Mouse (Mus musculus) heart, embryonic 11.5 days (tissue): ENCODE data around the gene Ddx31. TPM values are rescaled to one million over a fixed set of nuclear protein-coding genes. Genes with fewer than 3 reads are reported as not detected.

Experiments used
- ATAC-seq: fragments of 200-750 bp; cut with Nextera tagmentation; replicated peaks from 2 replicates; pipeline ENCODE4 v1.8.0; 2017; ENCODE audit warnings: moderate library complexity; ENCODE audit not compliant: insufficient number of reproducible peaks, low FRiP score, low TSS enrichment
- H3K27ac ChIP-seq: fragments of 300-500 bp; sonication (generic); 2 replicates; pipeline ENCODE4 v1.5.1; 2014; ENCODE audit warnings: mild to moderate bottlenecking, low read depth, low read length
- H3K27me3 ChIP-seq: fragments of 300-500 bp; sonication (generic); 2 replicates; pipeline ENCODE4 v1.6.1; 2014; ENCODE audit warnings: mild to moderate bottlenecking, low read length, mixed read lengths; ENCODE audit not compliant: control insufficient read depth, insufficient read depth
- H3K36me3 ChIP-seq: fragments of 300-500 bp; sonication (generic); 2 replicates; pipeline ENCODE4 v1.6.1; 2014; ENCODE audit warnings: mild to moderate bottlenecking, low read length, moderate library complexity, mixed read lengths; ENCODE audit not compliant: control insufficient read depth, insufficient read depth
- H3K4me1 ChIP-seq: fragments of 300-500 bp; sonication (generic); 2 replicates; pipeline ENCODE4 v1.6.1; 2014; ENCODE audit warnings: low read length; ENCODE audit not compliant: control insufficient read depth, insufficient read depth
- H3K4me2 ChIP-seq: fragments of 300-500 bp; sonication (generic); 2 replicates; pipeline ENCODE4 v1.6.1; 2014; ENCODE audit warnings: mild to moderate bottlenecking, moderate library complexity
- H3K4me3 ChIP-seq: fragments of 300-500 bp; sonication (generic); 2 replicates; pipeline ENCODE4 v1.5.1; 2014; ENCODE audit warnings: low read depth, low read length
- H3K9ac ChIP-seq: fragments of 300-500 bp; sonication (generic); 2 replicates; pipeline ENCODE4 v1.6.1; 2014; ENCODE audit warnings: mild to moderate bottlenecking, low read depth, low read length, moderate library complexity
- H3K9me3 ChIP-seq: fragments of 300-500 bp; sonication (generic); replicated peaks from 2 replicates; pipeline ENCODE4 v1.6.1; 2016; ENCODE audit warnings: low read length; ENCODE audit not compliant: control insufficient read depth
- WGBS: fragments of 180-500 bp; shearing (Covaris S2); extraction: QIAGEN DNeasy Blood & Tissue Kit; methylation state at CpG from one replicate; pipeline ENCODE4 v1.1.7; 2014; ENCODE audit not compliant: insufficient replicate concordance; 5-methylcytosine and 5-hydroxymethylcytosine counted together
- polyA plus RNA-seq: library from polyadenylated mRNA; unstranded; fragments of >200 nt; fragmentation: Nextera tagmentation; extraction: Ambion mirVana; gene quantifications from 2 replicates; pipeline ENCODE4 v1.2.1, GENCODE M21; 2014

Ddx31 gene
- polyA plus RNA-seq, 1 experiment from 2014 or later = 9.1 TPM

DNA sequence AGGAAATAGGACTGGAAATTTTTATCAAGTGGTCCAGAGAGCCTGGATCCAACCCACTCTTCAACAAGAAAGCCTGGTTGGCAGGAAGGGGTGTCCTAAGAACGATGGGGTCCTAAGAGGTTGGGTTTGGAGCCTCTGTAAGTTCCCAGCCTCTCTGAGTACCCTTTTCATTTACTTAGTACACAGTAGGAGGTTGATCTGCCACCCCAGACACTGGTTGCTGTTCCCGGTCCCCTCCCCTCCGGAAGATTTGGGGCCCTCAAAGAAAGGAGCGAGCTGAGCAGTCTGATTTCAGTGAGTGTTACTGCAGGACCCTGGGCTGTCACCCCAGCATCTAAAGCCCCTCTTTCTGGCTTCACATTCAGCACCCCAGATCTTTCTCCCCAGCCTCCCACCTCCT lies 78.8 kb downstream of the Ddx31 start:
- Histone ChIP-seq H3K36me3 (no peaks in the 10 kb centered on the region), H3K9me3 (no peaks in the 10 kb centered on the region), H3K4me1 (peaks cover 8% of the 10 kb centered on the region), H3K9ac (no peak overlapping the region), H3K4me2 (no peak overlapping the region), H3K27me3 (peaks cover 82% of the 10 kb centered on the region), H3K27ac (no peak overlapping the region), H3K4me3 (no peak overlapping the region)
- ATAC-seq = no peak
- 1% methylated on average over 4 of the region's 4 CpGs for WGBS

DNA sequence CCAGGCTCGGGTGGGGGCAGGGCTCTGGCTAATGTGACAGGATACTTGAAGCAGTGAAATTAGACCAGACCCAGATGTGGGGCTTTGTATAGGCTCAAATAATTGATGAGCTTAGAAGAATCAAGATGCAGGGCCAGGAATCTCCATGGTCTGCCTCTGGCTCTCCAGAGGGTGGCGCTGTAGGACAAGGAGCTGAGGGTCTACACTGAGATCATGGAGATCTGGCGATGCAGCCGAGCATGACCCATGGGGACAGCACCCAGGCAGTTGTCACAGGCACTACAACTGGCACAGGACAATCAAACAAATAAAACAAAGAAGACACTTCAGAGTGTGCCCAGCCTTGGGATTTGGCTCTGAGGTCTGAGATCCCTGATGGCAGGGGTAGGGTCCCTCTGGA lies 83.7 kb downstream of the Ddx31 start:
- 3% methylated on average over 4 of the region's 4 CpGs for WGBS
- H3K9ac ChIP-seq = no peak overlapping the region
- no peak overlapping the region for H3K4me3 ChIP-seq
- no peak for ATAC-seq
- H3K4me1 ChIP-seq = no peaks in the 10 kb centered on the region
- no peak overlapping the region for H3K27ac ChIP-seq
- no peaks in the 10 kb centered on the region for H3K9me3 ChIP-seq
- H3K27me3 ChIP-seq = peaks cover 39% of the 10 kb centered on the region
- H3K36me3 ChIP-seq = no peaks in the 10 kb centered on the region
- no peak overlapping the region for H3K4me2 ChIP-seq

DNA sequence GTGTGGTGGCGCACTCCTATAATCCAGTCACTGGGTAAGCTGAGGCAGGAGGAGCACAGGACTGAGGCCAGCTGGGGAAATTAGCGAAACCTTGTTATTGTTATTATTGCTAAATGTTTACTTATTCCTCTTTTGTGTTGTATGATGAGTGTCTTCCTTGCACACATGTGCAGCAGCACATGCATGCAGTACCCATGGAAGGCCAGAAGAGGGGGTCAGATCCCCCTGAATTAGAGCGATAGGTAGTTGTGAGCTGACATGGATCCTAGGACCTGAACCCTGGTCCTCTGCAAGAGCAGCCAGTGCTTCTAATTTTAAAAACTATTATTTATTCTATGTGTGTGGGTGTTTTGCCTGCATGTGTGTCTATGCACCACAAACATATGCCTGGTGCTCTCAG lies 90.4 kb downstream of the Ddx31 start:
- Histone ChIP-seq H3K36me3 (no peaks in the 10 kb centered on the region), H3K4me2 (no peak overlapping the region), H3K4me1 (no peaks in the 10 kb centered on the region), H3K4me3 (no peak overlapping the region), H3K9me3 (no peaks in the 10 kb centered on the region), H3K9ac (no peak overlapping the region), H3K27ac (no peak overlapping the region), H3K27me3 (peaks cover 5% of the 10 kb centered on the region)
- 92% methylated on average over 3 of the region's 3 CpGs for WGBS
- no peak for ATAC-seq

DNA sequence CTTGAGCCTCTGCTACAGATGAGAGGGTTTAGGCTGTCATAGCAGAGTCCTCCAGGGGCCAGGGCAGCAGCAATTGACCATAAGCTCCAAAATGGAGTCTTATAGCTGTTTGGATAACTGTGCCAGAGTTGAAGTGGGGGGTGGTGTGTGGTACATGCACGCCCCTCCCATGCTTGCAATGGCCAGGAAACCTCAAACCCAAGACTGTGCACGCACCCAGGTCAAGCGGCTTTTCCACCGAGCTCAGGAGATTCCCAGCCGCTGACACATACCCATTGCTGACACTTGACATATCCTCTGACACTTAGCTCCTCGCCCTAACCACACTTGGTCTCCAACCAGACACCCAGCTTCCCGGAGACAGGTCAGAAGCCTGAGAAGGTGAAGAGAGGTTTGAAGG lies 98.8 kb downstream of the Ddx31 start:
- H3K36me3 ChIP-seq = no peaks in the 10 kb centered on the region
- no peak overlapping the region for H3K4me3 ChIP-seq
- peaks cover 5% of the 10 kb centered on the region; the same call in 1 of the 2 replicates for H3K4me1 ChIP-seq
- no peak overlapping the region for H3K9ac ChIP-seq
- no peak for ATAC-seq
- 0 out of 2 replicates have a peak, but pooled peaks cover 4% of the 10 kb centered on the region for H3K27me3 ChIP-seq
- WGBS = 37% methylated on average over 7 of the region's 7 CpGs
- no peaks in the 10 kb centered on the region for H3K9me3 ChIP-seq
- H3K4me2 ChIP-seq = no peak overlapping the region
- H3K27ac ChIP-seq = no peak overlapping the region

DNA sequence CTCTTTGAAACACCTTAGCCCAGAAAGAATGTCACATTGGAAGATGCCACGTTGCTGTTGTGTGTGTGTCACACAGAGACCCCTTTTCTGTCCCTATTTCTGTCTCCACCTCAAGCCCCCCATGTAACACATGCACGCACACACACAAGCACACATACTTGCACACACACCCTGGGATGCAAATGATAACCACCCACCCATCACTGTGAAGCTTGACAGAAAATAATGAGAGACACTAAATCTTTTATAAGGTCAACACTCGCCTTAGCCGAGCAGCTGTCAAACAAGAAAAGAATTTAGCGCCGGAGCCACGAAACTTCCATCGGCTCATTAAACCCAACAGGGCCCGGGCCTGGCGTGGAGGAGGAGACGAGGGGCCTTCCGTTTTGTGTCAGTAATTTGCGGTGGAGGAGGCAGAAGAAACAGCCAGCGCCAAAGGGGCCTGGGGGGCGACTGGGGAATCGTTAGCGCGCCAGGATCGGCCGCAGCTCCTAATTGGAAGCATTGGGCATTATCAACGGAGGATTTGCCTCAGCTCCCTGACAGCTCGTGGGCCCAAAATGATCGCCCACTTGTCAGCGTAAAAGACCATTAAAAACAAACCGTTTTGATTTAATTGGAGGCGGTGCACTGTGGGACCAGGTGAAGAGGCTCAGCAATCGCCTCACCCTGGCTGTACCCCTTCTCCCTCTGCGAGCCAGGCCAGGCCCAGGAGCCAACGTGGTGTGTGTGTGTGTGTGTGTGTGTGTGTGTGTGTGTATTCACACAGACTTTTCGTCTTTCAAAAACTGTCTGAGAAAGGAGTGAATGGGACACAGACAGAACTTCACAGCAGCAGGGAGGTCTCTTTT lies 103.7 kb downstream of the Ddx31 start:
- H3K27ac ChIP-seq = no peak overlapping the region
- no peak overlapping the region for H3K4me2 ChIP-seq
- no peaks in the 10 kb centered on the region for H3K9me3 ChIP-seq
- H3K4me3 ChIP-seq = no peak overlapping the region
- H3K4me1 ChIP-seq = peaks cover 4% of the 10 kb centered on the region; the same call in 1 of the 2 replicates
- H3K27me3 ChIP-seq = peaks cover 6% of the 10 kb centered on the region; the same call in 1 of the 2 replicates
- WGBS = 50% methylated on average over 30 of the region's 30 CpGs
- H3K36me3 ChIP-seq = no peaks in the 10 kb centered on the region
- ATAC-seq = no peak
- H3K9ac ChIP-seq = no peak overlapping the region

DNA sequence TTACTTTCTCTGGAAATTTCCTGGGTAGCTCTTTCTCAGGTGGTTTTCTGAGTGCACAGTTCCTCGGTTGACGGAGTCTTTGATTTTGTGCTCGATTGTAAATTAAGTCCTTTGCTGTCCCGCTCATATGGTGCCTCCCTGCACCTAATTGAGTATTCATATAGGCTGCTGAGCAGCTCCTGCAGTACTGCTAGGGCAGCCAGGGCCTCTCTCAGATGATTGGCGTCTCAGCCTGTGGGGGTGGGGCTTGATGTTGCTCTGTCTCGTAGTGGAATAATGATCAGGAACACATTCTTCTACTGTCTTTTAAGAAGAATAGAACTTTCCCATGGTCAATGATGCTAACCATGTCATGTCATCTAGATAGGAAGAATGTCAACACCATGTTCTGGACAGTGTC lies 105.2 kb downstream of the Ddx31 start:
- H3K9ac ChIP-seq = no peak overlapping the region
- H3K27me3 ChIP-seq = peaks cover 2% of the 10 kb centered on the region; the same call in 1 of the 2 replicates
- no peak overlapping the region for H3K4me2 ChIP-seq
- H3K27ac ChIP-seq = no peak overlapping the region
- no peaks in the 10 kb centered on the region for H3K4me1 ChIP-seq
- ATAC-seq = no peak
- H3K9me3 ChIP-seq = no peaks in the 10 kb centered on the region
- WGBS = 70% methylated on average over 6 of the region's 6 CpGs
- H3K36me3 ChIP-seq = no peaks in the 10 kb centered on the region
- no peak overlapping the region for H3K4me3 ChIP-seq

DNA sequence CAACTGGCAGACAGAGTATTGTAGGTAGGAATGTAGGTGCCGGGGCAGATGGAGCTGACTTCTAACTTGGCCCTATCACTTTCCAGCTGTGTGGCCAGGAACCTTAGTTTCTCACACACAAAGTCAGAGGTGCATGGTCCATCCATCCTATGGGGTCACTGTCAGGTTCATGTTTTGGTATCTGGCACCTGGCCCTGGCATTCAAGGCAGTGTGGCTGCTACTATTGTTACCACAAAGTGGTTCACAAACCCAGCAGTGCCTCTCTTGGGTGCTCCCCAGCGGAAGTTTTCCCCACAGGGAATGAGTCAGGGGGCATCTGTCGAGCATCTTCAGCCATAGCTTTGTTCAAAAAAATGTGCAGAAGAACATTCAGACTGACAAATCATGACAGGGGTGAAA lies 106.1 kb downstream of the Ddx31 start:
- H3K4me2 ChIP-seq = no peak overlapping the region
- no peaks in the 10 kb centered on the region for H3K36me3 ChIP-seq
- 78% methylated on average over 3 of the region's 3 CpGs for WGBS
- H3K27ac ChIP-seq = no peak overlapping the region
- no peak for ATAC-seq
- no peaks in the 10 kb centered on the region for H3K9me3 ChIP-seq
- no peak overlapping the region for H3K4me3 ChIP-seq
- no peak overlapping the region for H3K9ac ChIP-seq
- H3K27me3 ChIP-seq = peaks cover 2% of the 10 kb centered on the region; the same call in 1 of the 2 replicates
- H3K4me1 ChIP-seq = no peaks in the 10 kb centered on the region

DNA sequence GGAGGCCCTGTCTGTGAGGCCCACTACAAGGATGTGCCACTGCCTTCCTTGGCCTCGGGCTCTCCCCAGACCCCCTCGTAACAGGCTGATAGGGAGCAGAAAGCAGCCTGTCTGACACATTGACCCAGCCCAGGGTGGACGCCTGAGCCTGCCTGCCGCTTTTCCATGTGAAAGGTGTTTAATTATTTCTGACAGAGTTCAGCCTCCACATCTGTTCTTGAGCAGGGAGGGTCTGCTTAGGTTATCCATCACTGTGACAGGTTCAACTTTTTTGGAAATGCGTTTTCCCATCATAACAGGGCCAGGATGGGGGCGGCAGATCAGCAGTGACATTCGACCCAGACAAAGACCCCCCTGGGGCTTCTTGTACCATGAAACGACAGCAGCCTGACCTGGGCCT lies 112.8 kb downstream of the Ddx31 start:
- peaks cover 4% of the 10 kb centered on the region for H3K27me3 ChIP-seq

DNA sequence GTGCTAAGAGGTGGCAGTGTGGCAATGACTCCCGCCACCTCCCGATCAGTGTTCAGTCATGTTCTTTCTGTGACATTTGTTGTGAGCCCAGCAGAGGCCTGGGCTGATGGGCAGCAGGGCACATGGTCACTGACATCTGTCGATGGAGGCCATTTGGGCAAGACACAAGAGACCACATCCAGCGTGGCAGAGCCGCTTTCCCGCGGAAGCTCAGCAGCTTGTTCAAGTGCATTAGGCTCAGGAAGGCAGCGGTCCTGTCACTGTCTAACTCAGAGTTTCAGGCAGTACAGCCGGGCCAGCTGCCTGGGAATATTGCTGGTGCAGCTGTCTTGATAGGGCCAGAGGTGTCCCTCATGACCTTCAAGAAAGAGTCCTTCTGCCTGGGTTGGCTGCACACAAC lies 114.4 kb downstream of the Ddx31 start:
- Histone ChIP-seq H3K36me3 (no peaks in the 10 kb centered on the region), H3K9me3 (no peaks in the 10 kb centered on the region), H3K4me3 (no peak overlapping the region), H3K4me2 (no peak overlapping the region), H3K4me1 (no peaks in the 10 kb centered on the region), H3K9ac (no peak overlapping the region), H3K27ac (no peak overlapping the region), H3K27me3 (peaks cover 4% of the 10 kb centered on the region)
- 74% methylated on average over 9 of the region's 9 CpGs for WGBS
- ATAC-seq = no peak

More for the DNA sequence above, 112.8 kb downstream of the Ddx31 start:
- Histone ChIP-seq H3K27ac (no peak overlapping the region), H3K9me3 (no peaks in the 10 kb centered on the region), H3K4me1 (no peaks in the 10 kb centered on the region), H3K4me3 (no peak overlapping the region), H3K4me2 (no peak overlapping the region), H3K36me3 (no peaks in the 10 kb centered on the region), H3K9ac (no peak overlapping the region)
- 39% methylated on average over 8 of the region's 8 CpGs for WGBS
- no peak for ATAC-seq
